Mouse (Mus musculus): ENCODE results near the gene Uevld. TPM values are rescaled to one million over a fixed set of nuclear protein-coding genes. Genes with fewer than 3 reads are reported as not detected.
"Not testable (repeated sequence)": the region's sequence is repeated elsewhere in the genome, so short reads cannot be mapped to it uniquely, and the experiment has no call there.

Uevld gene
- polyA plus RNA-seq, 1 experiment from 2014 or later, result 10.8 TPM

DNA sequence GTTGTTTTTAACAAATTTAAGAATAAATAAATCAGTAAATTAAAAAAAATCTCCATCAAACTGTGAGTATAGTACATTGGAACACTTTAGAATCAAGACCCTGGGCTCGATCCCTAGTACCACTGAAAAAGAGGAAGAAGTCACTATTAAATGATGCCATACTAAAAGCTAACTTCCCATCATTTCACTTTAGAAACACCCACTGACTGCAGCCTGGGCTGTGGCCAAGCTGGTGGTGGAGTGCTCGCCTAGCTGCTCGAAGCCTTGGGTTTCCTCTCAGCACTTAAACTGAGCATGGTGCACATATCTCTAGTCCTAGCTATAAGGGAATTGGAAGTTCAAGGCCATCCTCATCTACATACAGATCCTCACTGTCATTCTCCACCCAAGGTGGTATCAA lies 47.1 kb downstream of the Uevld start:
- 90% methylated on average over 3 of the region's 3 CpGs for WGBS
- Histone ChIP-seq H3K36me3 (peaks cover 79% of the 10 kb centered on the region), H3K27ac (no peak overlapping the region), H3K9me3 (no peaks in the 10 kb centered on the region), H3K4me2 (replicated peaks) (no peak overlapping the region), H3K4me3 (no peak overlapping the region), H3K9ac (no peak overlapping the region), H3K4me1 (no peaks in the 10 kb centered on the region), H3K27me3 (no peaks in the 10 kb centered on the region)
- ATAC-seq (ENCODE audit: low FRiP score, low read depth), result no peak

- H3K9me3 ChIP-seq, result no peaks in the 10 kb centered on the region
- no peaks in the 10 kb centered on the region for H3K4me1 ChIP-seq
- no peak overlapping the region for H3K4me2 ChIP-seq (replicated peaks)
- H3K9ac ChIP-seq, result no peak overlapping the region
- no peak overlapping the region for H3K27ac ChIP-seq
- ATAC-seq (ENCODE audit: low FRiP score, low read depth), result no peak
- H3K27me3 ChIP-seq, result no peaks in the 10 kb centered on the region
- H3K36me3 ChIP-seq, result peaks cover 92% of the 10 kb centered on the region
- 90% methylated on average over 3 of the region's 3 CpGs for WGBS
- H3K4me3 ChIP-seq, result no peak overlapping the region
Observed at GRCm38 (mm10) chr7:46899343-46899742, 59.0 kb downstream of the Uevld start.

DNA sequence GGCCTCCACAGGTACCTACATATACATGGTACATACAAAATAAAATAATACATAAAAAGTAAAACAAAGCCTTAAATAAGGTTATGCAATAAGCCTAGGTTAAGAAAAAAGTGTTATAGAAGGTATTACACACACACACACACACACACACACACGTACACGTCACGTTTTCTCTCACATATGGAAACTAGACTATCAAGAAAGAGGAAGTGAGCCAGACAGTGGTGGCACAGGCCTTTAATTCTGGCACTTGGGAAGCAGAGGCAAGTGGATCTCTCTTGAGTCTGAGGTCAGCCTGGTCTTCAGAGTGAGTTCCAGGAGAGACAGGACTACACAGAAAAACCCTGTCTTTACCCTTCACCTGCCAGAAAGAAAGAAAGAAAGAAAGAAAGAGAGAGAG lies 62.8 kb downstream of the Uevld start:
- Histone ChIP-seq H3K4me1 (no peaks in the 10 kb centered on the region), H3K4me2 (replicated peaks) (no peak overlapping the region), H3K4me3 (no peak overlapping the region), H3K9me3 (no peaks in the 10 kb centered on the region), H3K9ac (no peak overlapping the region), H3K27me3 (no peaks in the 10 kb centered on the region), H3K27ac (no peak overlapping the region), H3K36me3 (peaks cover 91% of the 10 kb centered on the region)
- no peak for ATAC-seq (ENCODE audit: low FRiP score, low read depth)
- 91% methylated on average over 3 of the region's 3 CpGs for WGBS

DNA sequence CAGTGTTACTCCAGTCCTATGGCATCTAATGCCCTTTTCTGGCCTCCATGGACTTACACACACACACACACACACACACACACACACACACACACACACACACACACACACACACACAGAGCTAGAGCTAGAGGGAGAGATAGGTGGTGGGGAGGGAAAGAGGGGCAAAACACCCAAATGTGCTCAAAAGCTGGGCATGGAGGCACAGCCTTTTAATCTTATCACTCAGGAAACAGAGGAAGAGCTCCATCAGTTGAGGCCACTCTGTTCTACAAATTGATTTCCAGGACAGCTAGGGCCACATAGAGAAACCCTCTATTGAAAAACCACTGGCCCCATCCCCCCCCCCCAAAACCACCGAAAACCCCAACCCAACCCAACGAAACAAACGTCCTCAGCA lies 75.0 kb downstream of the Uevld start:
- Histone ChIP-seq H3K4me2 (replicated peaks) (no peak overlapping the region), H3K4me1 (no peaks in the 10 kb centered on the region), H3K36me3 (peaks cover 45% of the 10 kb centered on the region), H3K27ac (no peak overlapping the region), H3K9me3 (no peaks in the 10 kb centered on the region), H3K4me3 (no peak overlapping the region), H3K27me3 (no peaks in the 10 kb centered on the region), H3K9ac (no peak overlapping the region)
- ATAC-seq (ENCODE audit: low FRiP score, low read depth), result no peak
- 83% methylated on average over 3 of the region's 3 CpGs for WGBS

- not testable (repeated sequence) for H3K27me3 ChIP-seq; H3K4me2 ChIP-seq (replicated peaks); H3K4me1 ChIP-seq; H3K9ac ChIP-seq; ATAC-seq (ENCODE audit: low FRiP score, low read depth); H3K27ac ChIP-seq; H3K9me3 ChIP-seq; H3K4me3 ChIP-seq
- H3K36me3 ChIP-seq, result peaks cover 31% of the 10 kb centered on the region
- WGBS, result 80% methylated on average over 8 of the region's 8 CpGs
Observed at GRCm38 (mm10) chr7:46881941-46882340, 76.4 kb downstream of the Uevld start.

DNA sequence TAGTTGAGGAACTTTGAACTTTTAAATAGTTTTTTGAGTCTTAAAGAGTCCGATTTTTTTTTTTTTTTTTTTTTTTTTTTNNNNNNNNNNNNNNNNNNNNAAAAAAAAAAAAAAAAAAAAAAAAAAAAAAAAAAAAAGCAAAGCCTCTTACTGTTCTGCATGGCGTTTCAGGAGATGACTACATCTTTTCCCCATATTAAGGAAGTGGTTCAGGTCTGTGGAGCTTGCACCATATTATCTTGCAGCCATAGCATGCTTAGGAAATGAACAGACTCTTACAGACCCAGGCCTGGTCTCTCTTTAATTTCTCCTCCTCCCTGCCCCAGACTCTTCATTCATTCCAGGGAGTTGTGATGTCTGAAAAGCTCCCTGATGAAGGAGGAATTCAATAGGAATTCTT lies 77.3 kb downstream of the Uevld start:
- Histone ChIP-seq H3K27me3 (no peaks in the 10 kb centered on the region), H3K9ac (no peak overlapping the region), H3K4me3 (no peak overlapping the region), H3K36me3 (peaks cover 22% of the 10 kb centered on the region), H3K9me3 (no peaks in the 10 kb centered on the region), H3K4me2 (replicated peaks) (no peak overlapping the region), H3K27ac (no peak overlapping the region), H3K4me1 (no peaks in the 10 kb centered on the region)
- ATAC-seq (ENCODE audit: low FRiP score, low read depth), result no peak
- 86% methylated on average over 2 of the region's 2 CpGs for WGBS

DNA sequence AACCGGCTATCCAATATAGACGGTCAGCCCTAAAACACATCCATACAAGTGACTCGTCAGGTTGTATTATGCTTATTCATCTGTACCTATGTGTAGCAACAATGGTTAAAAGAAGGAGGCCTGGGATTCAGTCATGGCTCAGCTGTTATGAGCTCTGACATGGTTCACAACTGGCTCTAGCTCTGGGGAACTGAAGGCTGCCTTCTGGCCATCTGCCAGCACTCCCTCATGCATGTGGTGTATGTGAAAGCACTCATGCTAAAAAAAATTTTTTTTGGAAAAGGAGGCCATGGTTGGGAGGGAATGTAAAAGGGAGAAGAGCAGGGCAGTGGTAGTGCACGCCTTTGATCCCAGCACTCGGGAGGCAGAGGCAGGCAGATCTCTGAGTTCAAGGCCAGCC lies 78.5 kb downstream of the Uevld start:
- no peak for ATAC-seq (ENCODE audit: low FRiP score, low read depth)
- 92% methylated on average over 5 of the region's 5 CpGs for WGBS
- Histone ChIP-seq H3K27ac (no peak overlapping the region), H3K27me3 (no peaks in the 10 kb centered on the region), H3K36me3 (peaks cover 10% of the 10 kb centered on the region), H3K4me3 (no peak overlapping the region), H3K4me2 (replicated peaks) (no peak overlapping the region), H3K9ac (no peak overlapping the region), H3K4me1 (no peaks in the 10 kb centered on the region), H3K9me3 (no peaks in the 10 kb centered on the region)

GRCm38 (mm10) chr7:46877255-46877654 lies 81.1 kb downstream of the Uevld start:
- Histone ChIP-seq H3K27me3 (no peaks in the 10 kb centered on the region), H3K9ac (no peak overlapping the region), H3K4me3 (no peak overlapping the region), H3K27ac (no peak overlapping the region), H3K4me2 (replicated peaks) (no peak overlapping the region), H3K4me1 (no peaks in the 10 kb centered on the region), H3K36me3 (0 out of 2 replicates have a peak, but pooled peaks cover 3% of the 10 kb centered on the region), H3K9me3 (no peaks in the 10 kb centered on the region)
- 81% methylated on average over 6 of the region's 6 CpGs for WGBS
- no peak for ATAC-seq (ENCODE audit: low FRiP score, low read depth)

GRCm38 (mm10) chr7:46876841-46877240 lies 81.5 kb downstream of the Uevld start:
- Histone ChIP-seq H3K36me3 (0 out of 2 replicates have a peak, but pooled peaks cover 3% of the 10 kb centered on the region), H3K27me3 (no peaks in the 10 kb centered on the region), H3K4me2 (replicated peaks) (no peak overlapping the region), H3K4me3 (no peak overlapping the region), H3K9me3 (no peaks in the 10 kb centered on the region), H3K27ac (no peak overlapping the region), H3K4me1 (no peaks in the 10 kb centered on the region), H3K9ac (no peak overlapping the region)
- 63% methylated on average over 4 of the region's 4 CpGs for WGBS
- ATAC-seq (ENCODE audit: low FRiP score, low read depth), result no peak; the same call in 1 of the 2 replicates

Other genes with a start within 250 kb of the Uevld start
- 32.5 and 35.4 TPM in 2 replicates for gene Saal1, start 247.8 kb downstream of the Uevld start, polyA plus RNA-seq (2015; fragmentation: Nextera tagmentation; extraction: Ambion mirVana)
- gene Saa3, start 242.8 kb downstream of the Uevld start, polyA plus RNA-seq (2015; fragmentation: Nextera tagmentation; extraction: Ambion mirVana), result 0.41 and 0.59 TPM in 2 replicates
- gene Saa4, start 225.9 kb downstream of the Uevld start, polyA plus RNA-seq (2015; fragmentation: Nextera tagmentation; extraction: Ambion mirVana), result not detected in 2 replicates
- gene Saa1, start 215.5 kb downstream of the Uevld start, polyA plus RNA-seq (2015; fragmentation: Nextera tagmentation; extraction: Ambion mirVana), result 2.3 and 4.2 TPM in 2 replicates
- 3.1 and 5.0 TPM in 2 replicates for gene Saa2, start 206.7 kb downstream of the Uevld start, polyA plus RNA-seq (2015; fragmentation: Nextera tagmentation; extraction: Ambion mirVana)
- gene Hps5, start 162.5 kb downstream of the Uevld start, polyA plus RNA-seq (2015; fragmentation: Nextera tagmentation; extraction: Ambion mirVana), result 22.2 and 23.8 TPM in 2 replicates
- gene Gtf2h1, start 162.4 kb downstream of the Uevld start, polyA plus RNA-seq (2015; fragmentation: Nextera tagmentation; extraction: Ambion mirVana), result 51.3 and 56.3 TPM in 2 replicates
- 1,645 and 1,659 TPM in 2 replicates for gene Ldha, start 117.1 kb downstream of the Uevld start, polyA plus RNA-seq (2015; fragmentation: Nextera tagmentation; extraction: Ambion mirVana)
- gene Ldhc, start 97.3 kb downstream of the Uevld start, polyA plus RNA-seq (2015; fragmentation: Nextera tagmentation; extraction: Ambion mirVana), result not detected in 2 replicates
- gene Tsg101, start 38.6 kb downstream of the Uevld start, polyA plus RNA-seq (2015; fragmentation: Nextera tagmentation; extraction: Ambion mirVana), result 208 and 222 TPM in 2 replicates
- not detected in 2 replicates for gene Gm9999, start 25.1 kb upstream of the Uevld start, polyA plus RNA-seq (2015; fragmentation: Nextera tagmentation; extraction: Ambion mirVana)
- 20.3 and 21.8 TPM in 2 replicates for gene Spty2d1, start 49.9 kb upstream of the Uevld start, polyA plus RNA-seq (2015; fragmentation: Nextera tagmentation; extraction: Ambion mirVana)
- 28.9 and 29.3 TPM in 2 replicates for gene Tmem86a, start 92.1 kb upstream of the Uevld start, polyA plus RNA-seq (2015; fragmentation: Nextera tagmentation; extraction: Ambion mirVana)
- gene Ptpn5, start 175.2 kb upstream of the Uevld start, polyA plus RNA-seq (2015; fragmentation: Nextera tagmentation; extraction: Ambion mirVana), result 0.38 and 0.42 TPM in 2 replicates
- not detected in 2 replicates for gene Mrgpra6, start 246.4 kb upstream of the Uevld start, polyA plus RNA-seq (2015; fragmentation: Nextera tagmentation; extraction: Ambion mirVana)